Mouse (Mus musculus): Measurements from ENCODE around the gene Sestd1. TPM values are rescaled to one million over a fixed set of nuclear protein-coding genes. Genes with fewer than 3 reads are reported as not detected.

The Sestd1 gene
- polyA plus RNA-seq, 1 experiment from 2014 or later: 17.3 TPM

- 60% methylated on average over 5 of the region's 5 CpGs for WGBS
- H3K4me3 ChIP-seq: no peak overlapping the region
- ATAC-seq (ENCODE audit: insufficient number of reproducible peaks, low FRiP score, low TSS enrichment, low read depth): no peak
- no peaks in the 10 kb centered on the region for H3K36me3 ChIP-seq
- no peak overlapping the region for H3K4me2 ChIP-seq
- H3K27ac ChIP-seq: no peak overlapping the region; the same call in 1 of the 2 replicates
- no peak overlapping the region for H3K9ac ChIP-seq
- H3K4me1 ChIP-seq: peaks cover 30% of the 10 kb centered on the region
- H3K27me3 ChIP-seq: no peaks in the 10 kb centered on the region
- H3K9me3 ChIP-seq: no peaks in the 10 kb centered on the region
Observed at GRCm38 (mm10) chr2:77268612-77269239, 11.7 kb downstream of the Sestd1 start.

- Histone ChIP-seq H3K36me3 (no peaks in the 10 kb centered on the region), H3K4me3 (no peak overlapping the region), H3K9ac (no peak overlapping the region), H3K27me3 (no peaks in the 10 kb centered on the region), H3K27ac (no peak overlapping the region), H3K4me2 (no peak overlapping the region), H3K4me1 (peaks cover 32% of the 10 kb centered on the region), H3K9me3 (no peaks in the 10 kb centered on the region)
- WGBS: 81% methylated on average over 2 of the region's 2 CpGs
- ATAC-seq (ENCODE audit: insufficient number of reproducible peaks, low FRiP score, low TSS enrichment, low read depth): no peak
Observed at GRCm38 (mm10) chr2:77266931-77267330, 13.5 kb downstream of the Sestd1 start.

GRCm38 (mm10) chr2:77266011-77266410, 14.4 kb downstream of the Sestd1 start:
- no peak overlapping the region for H3K4me2 ChIP-seq
- H3K4me3 ChIP-seq: no peak overlapping the region
- H3K27ac ChIP-seq: peak overlapping the region; percentile 19; the same call in 1 of the 2 replicates
- no peak for ATAC-seq (ENCODE audit: insufficient number of reproducible peaks, low FRiP score, low TSS enrichment, low read depth)
- no peaks in the 10 kb centered on the region for H3K9me3 ChIP-seq
- 56% methylated on average over 3 of the region's 3 CpGs for WGBS
- no peak overlapping the region for H3K9ac ChIP-seq
- H3K27me3 ChIP-seq: no peaks in the 10 kb centered on the region
- H3K4me1 ChIP-seq: peaks cover 32% of the 10 kb centered on the region
- H3K36me3 ChIP-seq: no peaks in the 10 kb centered on the region

- 56% methylated on average over 7 of the region's 7 CpGs for WGBS
- H3K9ac ChIP-seq: no peak overlapping the region
- no peak overlapping the region for H3K4me3 ChIP-seq
- H3K27me3 ChIP-seq: no peaks in the 10 kb centered on the region
- peaks cover 33% of the 10 kb centered on the region for H3K4me1 ChIP-seq
- no peak overlapping the region for H3K4me2 ChIP-seq
- H3K27ac ChIP-seq: no peak overlapping the region
- no peaks in the 10 kb centered on the region for H3K36me3 ChIP-seq
- ATAC-seq (ENCODE audit: insufficient number of reproducible peaks, low FRiP score, low TSS enrichment, low read depth): no peak
- no peaks in the 10 kb centered on the region for H3K9me3 ChIP-seq
Observed at GRCm38 (mm10) chr2:77265301-77265700, 15.1 kb downstream of the Sestd1 start.

GRCm38 (mm10) chr2:77264550-77264949, 15.8 kb downstream of the Sestd1 start:
- peaks cover 33% of the 10 kb centered on the region for H3K4me1 ChIP-seq
- H3K9ac ChIP-seq: no peak overlapping the region
- WGBS: 82% methylated on average over 6 of the region's 6 CpGs
- no peaks in the 10 kb centered on the region for H3K9me3 ChIP-seq
- ATAC-seq (ENCODE audit: insufficient number of reproducible peaks, low FRiP score, low TSS enrichment, low read depth): no peak
- H3K4me2 ChIP-seq: no peak overlapping the region
- H3K27ac ChIP-seq: no peak overlapping the region
- H3K27me3 ChIP-seq: no peaks in the 10 kb centered on the region
- no peaks in the 10 kb centered on the region for H3K36me3 ChIP-seq
- H3K4me3 ChIP-seq: no peak overlapping the region

- no peak for ATAC-seq (ENCODE audit: insufficient number of reproducible peaks, low FRiP score, low TSS enrichment, low read depth)
- Histone ChIP-seq H3K27me3 (no peaks in the 10 kb centered on the region), H3K4me1 (peaks cover 25% of the 10 kb centered on the region), H3K4me3 (no peak overlapping the region), H3K9ac (no peak overlapping the region), H3K36me3 (no peaks in the 10 kb centered on the region), H3K4me2 (no peak overlapping the region), H3K27ac (no peak overlapping the region), H3K9me3 (no peaks in the 10 kb centered on the region)
- 58% methylated on average over 11 of the region's 11 CpGs for WGBS
Observed at GRCm38 (mm10) chr2:77263477-77264435, 16.6 kb downstream of the Sestd1 start.

GRCm38 (mm10) chr2:77260134-77260533, 20.3 kb downstream of the Sestd1 start:
- 67% methylated on average over 4 of the region's 4 CpGs for WGBS
- 0 out of 2 replicates have a peak overlapping the region, but pooled peaks have one; percentile 27 for H3K27ac ChIP-seq
- peaks cover 16% of the 10 kb centered on the region for H3K4me1 ChIP-seq
- no peak overlapping the region for H3K9ac ChIP-seq
- no peaks in the 10 kb centered on the region for H3K9me3 ChIP-seq
- no peak overlapping the region for H3K4me3 ChIP-seq
- no peak overlapping the region for H3K4me2 ChIP-seq
- no peak for ATAC-seq (ENCODE audit: insufficient number of reproducible peaks, low FRiP score, low TSS enrichment, low read depth)
- no peaks in the 10 kb centered on the region for H3K27me3 ChIP-seq
- H3K36me3 ChIP-seq: no peaks in the 10 kb centered on the region

- H3K36me3 ChIP-seq: no peaks in the 10 kb centered on the region
- no peaks in the 10 kb centered on the region for H3K9me3 ChIP-seq
- 0 out of 2 replicates have a peak, but pooled peaks cover 3% of the 10 kb centered on the region for H3K4me1 ChIP-seq
- H3K4me2 ChIP-seq: no peak overlapping the region
- no peaks in the 10 kb centered on the region for H3K27me3 ChIP-seq
- WGBS: 79% methylated on average over 6 of the region's 6 CpGs
- H3K9ac ChIP-seq: no peak overlapping the region
- H3K27ac ChIP-seq: no peak overlapping the region
- no peak overlapping the region for H3K4me3 ChIP-seq
- ATAC-seq (ENCODE audit: insufficient number of reproducible peaks, low FRiP score, low TSS enrichment, low read depth): no peak
Observed at GRCm38 (mm10) chr2:77253227-77253626, 27.2 kb downstream of the Sestd1 start.

- no peak overlapping the region for H3K4me3 ChIP-seq
- H3K4me1 ChIP-seq: 0 out of 2 replicates have a peak, but pooled peaks cover 3% of the 10 kb centered on the region
- H3K9ac ChIP-seq: no peak overlapping the region
- H3K4me2 ChIP-seq: no peak overlapping the region
- WGBS: 95% methylated on average over 6 of the region's 6 CpGs
- ATAC-seq (ENCODE audit: insufficient number of reproducible peaks, low FRiP score, low TSS enrichment, low read depth): no peak
- H3K27ac ChIP-seq: no peak overlapping the region
- H3K27me3 ChIP-seq: no peaks in the 10 kb centered on the region
- no peaks in the 10 kb centered on the region for H3K9me3 ChIP-seq
- no peaks in the 10 kb centered on the region for H3K36me3 ChIP-seq
Observed at GRCm38 (mm10) chr2:77251736-77252135, 28.7 kb downstream of the Sestd1 start.

- H3K9me3 ChIP-seq: no peaks in the 10 kb centered on the region
- H3K4me1 ChIP-seq: peaks cover 11% of the 10 kb centered on the region
- H3K27me3 ChIP-seq: no peaks in the 10 kb centered on the region
- no peak overlapping the region for H3K4me3 ChIP-seq
- no peak overlapping the region for H3K9ac ChIP-seq
- H3K36me3 ChIP-seq: no peaks in the 10 kb centered on the region
- H3K27ac ChIP-seq: no peak overlapping the region
- no peak for ATAC-seq (ENCODE audit: insufficient number of reproducible peaks, low FRiP score, low TSS enrichment, low read depth)
- WGBS: 35% methylated on average over 8 of the region's 8 CpGs
- H3K4me2 ChIP-seq: no peak overlapping the region
Observed at GRCm38 (mm10) chr2:77249771-77250681, 30.4 kb downstream of the Sestd1 start.

GRCm38 (mm10) chr2:77248416-77248815, 32.0 kb downstream of the Sestd1 start:
- peaks cover 8% of the 10 kb centered on the region for H3K36me3 ChIP-seq
- 73% methylated on average over 1 of the region's 1 CpGs for WGBS
- ATAC-seq (ENCODE audit: insufficient number of reproducible peaks, low FRiP score, low TSS enrichment, low read depth): no peak

More at GRCm38 (mm10) chr2:77248416-77248815, 32.0 kb downstream of the Sestd1 start:
- Histone ChIP-seq H3K27me3 (no peaks in the 10 kb centered on the region), H3K27ac (no peak overlapping the region), H3K4me2 (no peak overlapping the region), H3K4me1 (peaks cover 11% of the 10 kb centered on the region), H3K4me3 (no peak overlapping the region), H3K9me3 (no peaks in the 10 kb centered on the region), H3K9ac (no peak overlapping the region)
